Mouse (Mus musculus) MEL (cell line): ENCODE results near the gene Ptprn2. TPM values are rescaled to one million over a fixed set of nuclear protein-coding genes. Genes with fewer than 3 reads are reported as not detected.

Experiments
- DNase-seq: peaks from one replicate; pipeline ENCODE4 v3.0.0; 2011; ENCODE audit warnings: low read depth, low spot score
- H3K27ac ChIP-seq: 2 replicates; pipeline ENCODE4 v1.5.1; 2012; ENCODE audit warnings: low read depth, mild to moderate bottlenecking, control low read depth, low read length, moderate library complexity; ENCODE audit not compliant: control insufficient read depth
- H3K27me3 ChIP-seq, 2 experiments: fragments of 150-350 bp in 1 of 2; sonication (generic) in 1 of 2; 2 replicates each; pipeline ENCODE4 v1.6.1; 2012; ENCODE audit warnings: low read length in 2 of 2, mild to moderate bottlenecking in 2 of 2, improper control_type of control experiment in 1 of 2, moderate library complexity in 1 of 2; ENCODE audit not compliant: insufficient read depth in 2 of 2, control insufficient read depth in 1 of 2
- H3K36me3 ChIP-seq, 2 experiments: 2 replicates each; pipeline ENCODE4 v1.6.1; 2012 to 2014; ENCODE audit warnings: low read length in 2 of 2, improper control_type of control experiment in 1 of 2, inconsistent platforms in 1 of 2, mild to moderate bottlenecking in 1 of 2; ENCODE audit not compliant: insufficient read depth in 2 of 2, control insufficient read depth in 1 of 2
- H3K4me1 ChIP-seq, 2 experiments: fragments of 150-350 bp in 1 of 2; sonication (generic) in 1 of 2; 2 replicates each; pipeline ENCODE4 v1.6.1; 2012; ENCODE audit warnings: low read length in 2 of 2, improper control_type of control experiment in 1 of 2, mild to moderate bottlenecking in 1 of 2; ENCODE audit not compliant: insufficient read depth in 2 of 2, control insufficient read depth in 1 of 2
- H3K4me3 ChIP-seq, 2 experiments: fragments of 150-350 bp in 1 of 2; sonication (generic) in 1 of 2; 2 replicates each; pipeline ENCODE4 v1.5.1; 2012; ENCODE audit warnings: low read depth in 2 of 2, low read length in 2 of 2, mild to moderate bottlenecking in 2 of 2, moderate library complexity in 2 of 2, control low read depth in 1 of 2, improper control_type of control experiment in 1 of 2; ENCODE audit not compliant: control insufficient read depth in 1 of 2, insufficient read depth in 1 of 2
- H3K79me2 ChIP-seq: 2 replicates; pipeline ENCODE4 v1.6.1; 2012; ENCODE audit warnings: mild to moderate bottlenecking, low read length, moderate library complexity; ENCODE audit not compliant: control insufficient read depth, poor library complexity, insufficient read depth
- H3K9ac ChIP-seq: 2 replicates; pipeline ENCODE4 v1.6.1; 2012; ENCODE audit warnings: low read depth, mild to moderate bottlenecking, control low read depth, low read length, moderate library complexity; ENCODE audit not compliant: control insufficient read depth, poor library complexity, severe bottlenecking
- H3K9me3 ChIP-seq: fragments of 150-350 bp; sonication (generic); replicated peaks from 2 replicates; pipeline ENCODE4 v1.6.1; 2012; ENCODE audit warnings: mild to moderate bottlenecking, low read length, improper control_type of control experiment, moderate library complexity; ENCODE audit not compliant: insufficient read depth
- BHLHE40 ChIP-seq: IDR thresholded peaks from 2 replicates; pipeline ENCODE4 v1.6.1; 2012; ENCODE audit warnings: low read depth, mild to moderate bottlenecking, inconsistent platforms, low read length, improper control_type of control experiment, borderline replicate concordance
- CHD1 ChIP-seq: IDR thresholded peaks from 2 replicates; pipeline ENCODE4 v1.6.1; 2012; ENCODE audit warnings: low read depth, mild to moderate bottlenecking, inconsistent platforms, low read length, improper control_type of control experiment
- CTCF ChIP-seq, 3 experiments: IDR thresholded peaks in 2 of 3; conservative IDR thresholded peaks in 1 of 3; 2 replicates each; pipeline ENCODE4 v1.5.1; 2011 to 2012; ENCODE audit warnings: low read length in 3 of 3, low read depth in 2 of 3, mild to moderate bottlenecking in 2 of 3, improper control_type of control experiment in 1 of 3, inconsistent platforms in 1 of 3, mixed read lengths in 1 of 3, moderate library complexity in 1 of 3; ENCODE audit not compliant: control insufficient read depth in 1 of 3, insufficient read depth in 1 of 3, poor library complexity in 1 of 3, severe bottlenecking in 1 of 3
- E2F4 ChIP-seq: IDR thresholded peaks from 2 replicates; pipeline ENCODE4 v1.6.1; 2011; ENCODE audit warnings: low read depth, low read length, improper control_type of control experiment, borderline replicate concordance
- EP300 ChIP-seq, 2 experiments: IDR thresholded peaks; 2 replicates each; pipeline ENCODE4 v1.6.1; 2011; ENCODE audit warnings: improper control_type of control experiment in 2 of 2, low read length in 2 of 2, low read depth in 1 of 2, mild to moderate bottlenecking in 1 of 2
- ETS1 ChIP-seq: IDR thresholded peaks from 2 replicates; pipeline ENCODE4 v1.6.1; 2012; ENCODE audit warnings: low read depth, mild to moderate bottlenecking, inconsistent platforms, low read length, improper control_type of control experiment, moderate library complexity
- GABPA ChIP-seq: IDR thresholded peaks from 2 replicates; pipeline ENCODE4 v1.6.1; 2012; ENCODE audit warnings: low read depth, mild to moderate bottlenecking, inconsistent platforms, low read length, improper control_type of control experiment, moderate library complexity
- GATA1 ChIP-seq: IDR thresholded peaks from 2 replicates; pipeline ENCODE4 v1.6.1; 2011; ENCODE audit warnings: low read depth, low read length, improper control_type of control experiment
- JUND ChIP-seq: IDR thresholded peaks from 2 replicates; pipeline ENCODE4 v1.6.1; 2011; ENCODE audit warnings: low read depth, mild to moderate bottlenecking, improper control_type of control experiment, low read length
- KAT2A ChIP-seq: conservative IDR thresholded peaks from 2 replicates; pipeline ENCODE4 v1.6.1; 2012; ENCODE audit warnings: low read depth, low read length, improper control_type of control experiment, inconsistent platforms
- MAFK ChIP-seq: IDR thresholded peaks from 2 replicates; pipeline ENCODE4 v1.6.1; 2011; ENCODE audit warnings: low read depth, mild to moderate bottlenecking, low read length, improper control_type of control experiment, borderline replicate concordance
- MAX ChIP-seq: IDR thresholded peaks from 2 replicates; pipeline ENCODE4 v1.6.1; 2011; ENCODE audit warnings: low read length, improper control_type of control experiment
- MEF2A ChIP-seq: IDR thresholded peaks from 2 replicates; pipeline ENCODE4 v1.6.1; 2014; ENCODE audit warnings: low read depth, mild to moderate bottlenecking, inconsistent platforms, low read length, improper control_type of control experiment; ENCODE audit not compliant: poor library complexity, insufficient replicate concordance, severe bottlenecking; ENCODE audit errors: extremely low read depth
- MYB ChIP-seq: IDR thresholded peaks from 2 replicates; pipeline ENCODE4 v1.6.1; 2011; ENCODE audit warnings: mild to moderate bottlenecking, low read depth, low read length, improper control_type of control experiment
- MYC ChIP-seq: IDR thresholded peaks from 2 replicates; pipeline ENCODE4 v1.6.1; 2011; ENCODE audit warnings: low read depth, mild to moderate bottlenecking, low read length, improper control_type of control experiment, moderate library complexity
- NELFE ChIP-seq: IDR thresholded peaks from 2 replicates; pipeline ENCODE4 v1.6.1; 2011; ENCODE audit warnings: low read depth, low read length, improper control_type of control experiment
- NRF1 ChIP-seq: IDR thresholded peaks from 2 replicates; pipeline ENCODE4 v1.6.1; 2014; ENCODE audit warnings: low read depth, mild to moderate bottlenecking, inconsistent platforms, low read length, improper control_type of control experiment, moderate library complexity; ENCODE audit not compliant: poor library complexity, insufficient read depth, severe bottlenecking
- POLR2AphosphoS2 ChIP-seq: IDR thresholded peaks from 2 replicates; pipeline ENCODE4 v1.6.1; 2011; ENCODE audit warnings: low read length, improper control_type of control experiment
- RAD21 ChIP-seq: IDR thresholded peaks from 2 replicates; pipeline ENCODE4 v1.6.1; 2011; ENCODE audit warnings: mild to moderate bottlenecking, low read depth, low read length, improper control_type of control experiment
- RCOR1 ChIP-seq: IDR thresholded peaks from 2 replicates; pipeline ENCODE4 v1.6.1; 2012; ENCODE audit warnings: low read depth, mild to moderate bottlenecking, inconsistent platforms, low read length, improper control_type of control experiment
- SIN3A ChIP-seq: IDR thresholded peaks from 2 replicates; pipeline ENCODE4 v1.6.1; 2012; ENCODE audit warnings: low read length, improper control_type of control experiment, inconsistent platforms
- TAL1 ChIP-seq: IDR thresholded peaks from 2 replicates; pipeline ENCODE4 v1.6.1; 2012; ENCODE audit warnings: mild to moderate bottlenecking, inconsistent platforms, low read length, moderate library complexity, mixed read lengths
- TBP ChIP-seq: IDR thresholded peaks from 2 replicates; pipeline ENCODE4 v1.8.0; 2011; ENCODE audit warnings: low read depth, low read length, improper control_type of control experiment
- TCF12 ChIP-seq: IDR thresholded peaks from 2 replicates; pipeline ENCODE4 v1.6.1; 2014; ENCODE audit warnings: low read depth, mild to moderate bottlenecking, inconsistent platforms, low read length, improper control_type of control experiment, moderate library complexity
- USF1 ChIP-seq: IDR thresholded peaks from 2 replicates; pipeline ENCODE4 v1.6.1; 2014; ENCODE audit warnings: low read depth, mild to moderate bottlenecking, inconsistent platforms, low read length, improper control_type of control experiment, moderate library complexity
- ZC3H11A ChIP-seq: IDR thresholded peaks from 2 replicates; pipeline ENCODE4 v1.6.1; 2012; ENCODE audit warnings: low read depth, mild to moderate bottlenecking, inconsistent platforms, low read length, improper control_type of control experiment
- ZKSCAN1 ChIP-seq: IDR thresholded peaks from 2 replicates; pipeline ENCODE4 v1.6.1; 2012; ENCODE audit warnings: low read depth, mild to moderate bottlenecking, inconsistent platforms, low read length, improper control_type of control experiment, moderate library complexity
- ZMIZ1 ChIP-seq: IDR thresholded peaks from 2 replicates; pipeline ENCODE4 v1.6.1; 2012; ENCODE audit warnings: low read depth, mild to moderate bottlenecking, inconsistent platforms, low read length, improper control_type of control experiment, moderate library complexity
- ZNF384 ChIP-seq: IDR thresholded peaks from 2 replicates; pipeline ENCODE4 v1.6.1; 2012; ENCODE audit warnings: low read depth, mild to moderate bottlenecking, inconsistent platforms, low read length, improper control_type of control experiment
- polyA plus RNA-seq, 2 experiments: library from polyadenylated mRNA; stranded (reverse) in 1 of 2; unstranded in 1 of 2; fragments of >175 nt in 1 of 2; fragments of >200 nt in 1 of 2; gene quantifications; 2 replicates each; pipeline versions ENCODE4 v1.2.1 to v1.2.4; 2012; ENCODE audit warnings: low replicate concordance in 2 of 2, low read depth in 1 of 2; ENCODE audit not compliant: insufficient read length in 2 of 2, insufficient read depth in 1 of 2, missing spikeins in 1 of 2
- total RNA-seq: library from RNA; depleted of rRNA; stranded (reverse); fragments of 300-350 nt; gene quantifications from 2 replicates; pipeline ENCODE4 v1.2.3, GENCODE M21; 2012

The Ptprn2 gene
- total and polyA plus RNA-seq, 3 experiments: not detected

DNA sequence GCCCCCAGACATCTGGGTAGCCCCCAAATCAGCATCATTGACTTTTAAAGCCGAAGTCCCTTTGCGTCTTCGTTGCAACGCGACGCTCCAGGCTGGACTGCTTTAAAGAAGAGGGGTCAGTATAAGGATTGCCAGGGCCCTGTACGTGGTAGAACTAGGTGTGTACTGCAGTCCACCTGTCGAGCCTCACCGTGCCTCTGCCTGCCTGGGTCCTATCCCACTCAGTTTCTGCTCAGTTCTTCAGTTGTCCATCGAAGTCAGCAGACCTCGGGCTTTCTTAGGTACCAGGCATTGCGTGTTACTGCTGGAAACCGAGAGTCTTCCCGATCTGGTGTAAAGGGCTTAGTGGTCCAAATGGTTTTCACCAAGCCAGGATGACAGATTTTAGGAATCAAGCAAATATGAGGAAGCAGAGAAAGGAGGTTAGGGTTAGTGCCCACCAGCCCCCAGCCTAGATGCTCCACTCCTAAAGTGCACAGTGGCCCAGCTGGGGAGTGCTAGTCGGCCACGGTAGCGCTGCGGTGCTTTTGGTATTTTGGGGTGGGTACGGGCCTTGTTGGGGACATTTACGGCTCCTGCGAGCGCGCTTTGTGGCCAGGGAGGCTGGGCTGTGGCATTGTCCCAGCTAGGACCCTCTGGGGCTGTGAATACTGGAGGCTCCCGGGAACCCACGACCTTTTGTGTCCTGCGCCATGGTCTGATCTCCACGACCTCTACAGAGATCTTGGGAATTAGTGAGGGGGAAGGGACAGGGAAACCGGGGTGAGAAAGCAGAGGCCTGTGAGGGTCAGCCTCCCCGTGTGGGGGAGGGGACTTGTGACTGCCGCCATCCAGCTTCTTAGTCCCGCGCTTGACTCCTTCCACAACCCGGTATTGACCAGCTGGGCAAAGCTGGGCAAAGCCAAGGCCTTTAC is 670.0 kb downstream of the Ptprn2 start:
- TF ChIP-seq KAT2A (no peak), E2F4 (no peak), BHLHE40 (no peak), CTCF (IDR thresholded peaks at IDR 0.05 in 2 of 3, conservative IDR thresholded peaks at IDR 0.05 in 1 of 3; ENCODE audit: control insufficient read depth in 1 of 3, insufficient read depth in 1 of 3, low read depth in 2 of 3, low read length in 3 of 3, poor library complexity in 1 of 3, severe bottlenecking in 1 of 3) (no peak), EP300 (IDR thresholded peaks at IDR 0.05; ENCODE audit: low read depth in 1 of 2, low read length in 2 of 2) (no peak), MYC (no peak), ZMIZ1 (no peak), TBP (no peak), POLR2AphosphoS2 (no peak), GABPA (no peak), JUND (no peak), ZNF384 (no peak), MYB (no peak), ZKSCAN1 (no peak), ZC3H11A (no peak), GATA1 (no peak), NRF1 (no peak)
- no peak overlapping the region for H3K27ac ChIP-seq
- no peaks in the 10 kb centered on the region for H3K79me2 ChIP-seq
- H3K9ac ChIP-seq: no peak overlapping the region
- no peaks in the 10 kb centered on the region for H3K9me3 ChIP-seq
- no peaks in the 10 kb centered on the region for H3K27me3 ChIP-seq
- no peaks in the 10 kb centered on the region for H3K4me1 ChIP-seq
- H3K36me3 ChIP-seq: no peaks in the 10 kb centered on the region
- no peak overlapping the region for H3K4me3 ChIP-seq
- no peak for DNase-seq

DNA sequence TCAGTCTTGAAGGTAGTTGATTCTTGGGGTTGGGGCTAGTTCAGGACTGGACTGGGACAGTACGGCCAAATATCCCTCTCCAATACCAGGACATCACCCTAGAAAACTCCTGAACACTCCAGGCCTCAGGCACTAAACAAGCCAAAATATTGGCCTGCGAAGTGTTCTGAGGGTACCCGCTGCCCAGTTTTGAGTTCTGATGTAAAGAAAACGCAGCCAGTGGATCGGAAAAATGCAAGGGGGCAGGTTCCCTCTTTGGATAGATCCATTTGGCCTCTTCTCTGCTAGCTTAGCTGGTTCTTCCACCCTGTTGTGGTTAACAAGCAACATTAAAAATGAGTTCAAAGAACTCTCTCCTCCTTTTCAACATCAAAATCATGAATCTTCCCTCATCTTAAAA is 670.7 kb downstream of the Ptprn2 start:
- H3K27ac ChIP-seq: no peak overlapping the region
- no peaks in the 10 kb centered on the region for H3K9me3 ChIP-seq
- DNase-seq: no peak
- TF ChIP-seq TBP (no peak), CTCF (IDR thresholded peaks at IDR 0.05 in 2 of 3, conservative IDR thresholded peaks at IDR 0.05 in 1 of 3; ENCODE audit: control insufficient read depth in 1 of 3, insufficient read depth in 1 of 3, low read depth in 2 of 3, low read length in 3 of 3, poor library complexity in 1 of 3, severe bottlenecking in 1 of 3) (no peak), NELFE (no peak), ETS1 (no peak), CHD1 (no peak), MYC (no peak), USF1 (no peak), E2F4 (no peak), EP300 (IDR thresholded peaks at IDR 0.05; ENCODE audit: low read depth in 1 of 2, low read length in 2 of 2) (no peak), GATA1 (no peak), ZKSCAN1 (no peak), MAFK (no peak), GABPA (no peak), MEF2A (no peak), RCOR1 (no peak), SIN3A (no peak), MAX (no peak), RAD21 (no peak), TAL1 (no peak), TCF12 (no peak)
- no peak overlapping the region for H3K9ac ChIP-seq
- H3K27me3 ChIP-seq: no peaks in the 10 kb centered on the region
- H3K36me3 ChIP-seq: no peaks in the 10 kb centered on the region
- H3K79me2 ChIP-seq: no peaks in the 10 kb centered on the region
- no peak overlapping the region for H3K4me3 ChIP-seq
- H3K4me1 ChIP-seq: no peaks in the 10 kb centered on the region
